Mouse (Mus musculus): ENCODE measurements around the gene Ano4. TPM values are rescaled to one million over a fixed set of nuclear protein-coding genes. Genes with fewer than 3 reads are reported as not detected.
A peak's percentile ranks its signal among the peaks of the same experiment; 100 is the strongest.
"Not testable (repeated sequence)": the region's sequence is repeated elsewhere in the genome, so short reads cannot be mapped to it uniquely, and the experiment has no call there.

Ano4 gene
- total RNA-seq, 2 experiments from 2014 or later = 19.9 to 23.4 TPM

- H3K4me3 ChIP-seq = no peak overlapping the region
- TF ChIP-seq CTCF (IDR thresholded peaks at IDR 0.05) = no peak
- H3K27ac ChIP-seq = no peak overlapping the region; the same call in 1 of the 2 replicates
- DNase-seq (ENCODE audit: extremely low spot score in 1 of 2, low spot score in 2 of 2) = no peak
- intact Hi-C loops (cut with DNase I) = no loop called here
These were observed 233.6 kb downstream of the Ano4 start for GRCm38 (mm10) chr10:89110917-89111316.

- TF ChIP-seq CTCF (IDR thresholded peaks at IDR 0.05) = no peak
- Histone ChIP-seq H3K27ac (no peak overlapping the region), H3K4me3 (no peak overlapping the region)
- intact Hi-C loops (cut with DNase I) = no loop called here
- DNase-seq (ENCODE audit: extremely low spot score in 1 of 2, low spot score in 2 of 2) = no peak
These were observed 241.0 kb downstream of the Ano4 start for GRCm38 (mm10) chr10:89103594-89103993.

- H3K27ac ChIP-seq = no peak overlapping the region
- DNase-seq (ENCODE audit: extremely low spot score in 1 of 2, low spot score in 2 of 2) = no peak
- intact Hi-C loops (cut with DNase I) = no loop called here
- H3K4me3 ChIP-seq = no peak overlapping the region
- TF ChIP-seq CTCF (IDR thresholded peaks at IDR 0.05) = no peak
These were observed 242.5 kb downstream of the Ano4 start for GRCm38 (mm10) chr10:89102025-89102424.

- intact Hi-C loops (cut with DNase I) = no loop called here
- TF ChIP-seq CTCF (IDR thresholded peaks at IDR 0.05) = no peak
- DNase-seq (ENCODE audit: extremely low spot score in 1 of 2, low spot score in 2 of 2) = no peak
- no peak overlapping the region for H3K27ac ChIP-seq
- no peak overlapping the region for H3K4me3 ChIP-seq
These were observed 246.4 kb downstream of the Ano4 start for GRCm38 (mm10) chr10:89098183-89098582.

GRCm38 (mm10) chr10:89092350-89093040 is 252.1 kb downstream of the Ano4 start:
- no peak for DNase-seq (ENCODE audit: extremely low spot score in 1 of 2, low spot score in 2 of 2)
- TF ChIP-seq CTCF (IDR thresholded peaks at IDR 0.05) = no peak
- Histone ChIP-seq H3K4me3 (no peak overlapping the region), H3K27ac (no peak overlapping the region)
- intact Hi-C loops (cut with DNase I) = no loop called here

- no peak for TF ChIP-seq CTCF (IDR thresholded peaks at IDR 0.05)
- peak in 1 of 2 experiments; percentile 9 for DNase-seq (ENCODE audit: extremely low spot score in 1 of 2, low spot score in 2 of 2)
- Histone ChIP-seq H3K4me3 (no peak overlapping the region), H3K27ac (no peak overlapping the region)
- intact Hi-C loops (cut with DNase I) = no loop called here
These were observed 267.1 kb downstream of the Ano4 start for GRCm38 (mm10) chr10:89077447-89077846.

- TF ChIP-seq CTCF (IDR thresholded peaks at IDR 0.05) = no peak
- Histone ChIP-seq H3K27ac (no peak overlapping the region), H3K4me3 (no peak overlapping the region)
- DNase-seq (ENCODE audit: extremely low spot score in 1 of 2, low spot score in 2 of 2) = no peak
- intact Hi-C loops (cut with DNase I) = no loop called here
These were observed 288.7 kb downstream of the Ano4 start for GRCm38 (mm10) chr10:89055891-89056290.

GRCm38 (mm10) chr10:89044921-89045320 is 299.6 kb downstream of the Ano4 start:
- DNase-seq (ENCODE audit: extremely low spot score in 1 of 2, low spot score in 2 of 2); H3K4me3 ChIP-seq; intact Hi-C loops (cut with DNase I): not testable (repeated sequence)

GRCm38 (mm10) chr10:89044166-89044565 is 300.4 kb downstream of the Ano4 start:
- intact Hi-C loops (cut with DNase I) = no loop called here
- peak; percentile 13 for TF ChIP-seq CTCF (IDR thresholded peaks at IDR 0.05)
- Histone ChIP-seq H3K4me3 (no peak overlapping the region), H3K27ac (no peak overlapping the region)
- DNase-seq (ENCODE audit: extremely low spot score in 1 of 2, low spot score in 2 of 2) = no peak

More at GRCm38 (mm10) chr10:89044921-89045320, 299.6 kb downstream of the Ano4 start:
- H3K27ac ChIP-seq = not testable (repeated sequence)

GRCm38 (mm10) chr10:89018926-89019325 is 325.6 kb downstream of the Ano4 start:
- DNase-seq (ENCODE audit: extremely low spot score in 1 of 2, low spot score in 2 of 2) = peak; percentile 9 to 18
- Histone ChIP-seq H3K27ac (no peak overlapping the region), H3K4me3 (no peak overlapping the region)
- no peak for TF ChIP-seq CTCF (IDR thresholded peaks at IDR 0.05)
- intact Hi-C loops (cut with DNase I) = no loop called here

- intact Hi-C loops (cut with DNase I) = loop anchor here (10.0 kb wide), 1 partner anchor 226 kb away; no protein-coding TSS in a partner anchor
- no peak overlapping the region for H3K4me3 ChIP-seq
- H3K27ac ChIP-seq = no peak overlapping the region
- no peak for DNase-seq (ENCODE audit: extremely low spot score in 1 of 2, low spot score in 2 of 2)
- no peak for TF ChIP-seq CTCF (IDR thresholded peaks at IDR 0.05)
These were observed 336.3 kb downstream of the Ano4 start for GRCm38 (mm10) chr10:89008303-89008702.

- intact Hi-C loops (cut with DNase I) = loop anchor here (10.0 kb wide), 1 partner anchor 230 kb away; no protein-coding TSS in a partner anchor
- no peak for TF ChIP-seq CTCF (IDR thresholded peaks at IDR 0.05)
- no peak for DNase-seq (ENCODE audit: extremely low spot score in 1 of 2, low spot score in 2 of 2)
- Histone ChIP-seq H3K4me3 (no peak overlapping the region), H3K27ac (no peak overlapping the region)
These were observed 340.0 kb downstream of the Ano4 start for GRCm38 (mm10) chr10:89004518-89004917.

- Histone ChIP-seq H3K4me3 (no peak overlapping the region), H3K27ac (no peak overlapping the region)
- no peak for DNase-seq (ENCODE audit: extremely low spot score in 1 of 2, low spot score in 2 of 2)
- no peak for TF ChIP-seq CTCF (IDR thresholded peaks at IDR 0.05)
- intact Hi-C loops (cut with DNase I) = no loop called here
These were observed 357.6 kb downstream of the Ano4 start for GRCm38 (mm10) chr10:88986925-88987324.
